Mouse (Mus musculus) lung, embryonic 16.5 days (tissue): ENCODE data around the gene Tmem50b. TPM values are rescaled to one million over a fixed set of nuclear protein-coding genes. Genes with fewer than 3 reads are reported as not detected.
A peak's percentile ranks its signal among the peaks of the same experiment; 100 is the strongest.
"Not testable (repeated sequence)": the region's sequence is repeated elsewhere in the genome, so short reads cannot be mapped to it uniquely, and the experiment has no call there.

Source experiments
- ATAC-seq: fragments of 200-750 bp; cut with Nextera tagmentation; 2 replicates; pipeline ENCODE4 v1.8.0; 2017; ENCODE audit warnings: low read depth, mild to moderate bottlenecking, moderate library complexity
- H3K27ac ChIP-seq: fragments of 300-500 bp; sonication (generic); 2 replicates; pipeline ENCODE4 v1.5.1; 2014; ENCODE audit warnings: mild to moderate bottlenecking, control low read depth, low read length
- H3K27me3 ChIP-seq: fragments of 300-500 bp; sonication (generic); 2 replicates; pipeline ENCODE4 v1.6.1; 2014; ENCODE audit warnings: low read depth, low read length, mixed read lengths; ENCODE audit not compliant: control insufficient read depth, insufficient read depth
- H3K36me3 ChIP-seq: fragments of 300-500 bp; sonication (generic); 2 replicates; pipeline ENCODE4 v1.6.1; 2014; ENCODE audit warnings: low read length; ENCODE audit not compliant: control insufficient read depth, insufficient read depth
- H3K4me1 ChIP-seq: fragments of 300-500 bp; sonication (generic); replicated peaks from 2 replicates; pipeline ENCODE4 v1.6.1; 2014; ENCODE audit warnings: low read length, mixed read lengths; ENCODE audit not compliant: control insufficient read depth, insufficient read depth
- H3K4me2 ChIP-seq: fragments of 300-500 bp; sonication (generic); 2 replicates; pipeline ENCODE4 v1.6.1; 2014; ENCODE audit warnings: low read depth, low read length, control low read depth
- H3K4me3 ChIP-seq: fragments of 300-500 bp; sonication (generic); 2 replicates; pipeline ENCODE4 v1.5.1; 2014; ENCODE audit warnings: mild to moderate bottlenecking, low read length, control low read depth
- H3K9ac ChIP-seq: fragments of 300-500 bp; sonication (generic); 2 replicates; pipeline ENCODE4 v1.6.1; 2014; ENCODE audit warnings: low read length, control low read depth
- H3K9me3 ChIP-seq: fragments of 300-500 bp; sonication (generic); 2 replicates; pipeline ENCODE4 v1.6.1; 2016; ENCODE audit warnings: low read length; ENCODE audit not compliant: control insufficient read depth
- WGBS: fragments of 180-500 bp; shearing (Covaris S2); extraction: QIAGEN DNeasy Blood & Tissue Kit; methylation state at CpG from one replicate; pipeline ENCODE4 v1.1.7; 2014; 5-methylcytosine and 5-hydroxymethylcytosine counted together
- polyA plus RNA-seq: library from polyadenylated mRNA; unstranded; fragments of >200 nt; fragmentation: Nextera tagmentation; extraction: Ambion mirVana; gene quantifications from 2 replicates; pipeline ENCODE4 v1.2.1, GENCODE M21; 2015

Tmem50b gene
- 55.4 and 59.1 TPM in 2 replicates for polyA plus RNA-seq

DNA sequence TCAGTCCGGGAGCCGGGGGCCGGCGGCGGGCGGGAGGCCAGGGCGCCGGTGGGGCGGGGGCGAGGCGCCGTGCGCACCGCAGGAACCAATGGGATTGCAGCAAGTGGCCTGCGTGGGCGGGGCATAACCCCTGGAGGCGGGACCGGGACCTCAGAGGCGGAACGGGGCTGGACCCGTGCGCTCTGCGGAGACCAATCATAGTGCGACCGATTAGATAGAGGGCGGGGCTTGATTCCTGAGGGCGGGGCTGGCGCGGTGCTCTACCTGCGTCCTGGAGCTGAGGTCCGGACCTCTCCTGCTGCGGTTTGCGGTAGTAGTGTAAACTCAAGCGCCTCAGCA is at the start of gene Tmem50b:
Gene Tmem50b, minus strand, starts transcription at position 129 of the 339 bp plus-strand sequence.
- peak; percentile 99 for ATAC-seq
- peak within 1 kb of the TSS; percentile 88 for H3K4me3 ChIP-seq
- H3K27me3 ChIP-seq, result peaks cover 2% of the 10 kb centered on the region; the same call in 1 of the 2 replicates
- peak within 1 kb of the TSS; percentile 61 for H3K27ac ChIP-seq
- H3K4me1 ChIP-seq, result peaks cover 8% of the 10 kb centered on the region
- H3K9me3 ChIP-seq, result no peaks in the 10 kb centered on the region
- H3K4me2 ChIP-seq, result peak within 1 kb of the TSS; percentile 96
- WGBS, result under 1% methylated on average over 33 of the region's 34 CpGs
- H3K9ac ChIP-seq, result peak within 1 kb of the TSS; percentile 83
- H3K36me3 ChIP-seq, result no peaks in the 10 kb centered on the region

DNA sequence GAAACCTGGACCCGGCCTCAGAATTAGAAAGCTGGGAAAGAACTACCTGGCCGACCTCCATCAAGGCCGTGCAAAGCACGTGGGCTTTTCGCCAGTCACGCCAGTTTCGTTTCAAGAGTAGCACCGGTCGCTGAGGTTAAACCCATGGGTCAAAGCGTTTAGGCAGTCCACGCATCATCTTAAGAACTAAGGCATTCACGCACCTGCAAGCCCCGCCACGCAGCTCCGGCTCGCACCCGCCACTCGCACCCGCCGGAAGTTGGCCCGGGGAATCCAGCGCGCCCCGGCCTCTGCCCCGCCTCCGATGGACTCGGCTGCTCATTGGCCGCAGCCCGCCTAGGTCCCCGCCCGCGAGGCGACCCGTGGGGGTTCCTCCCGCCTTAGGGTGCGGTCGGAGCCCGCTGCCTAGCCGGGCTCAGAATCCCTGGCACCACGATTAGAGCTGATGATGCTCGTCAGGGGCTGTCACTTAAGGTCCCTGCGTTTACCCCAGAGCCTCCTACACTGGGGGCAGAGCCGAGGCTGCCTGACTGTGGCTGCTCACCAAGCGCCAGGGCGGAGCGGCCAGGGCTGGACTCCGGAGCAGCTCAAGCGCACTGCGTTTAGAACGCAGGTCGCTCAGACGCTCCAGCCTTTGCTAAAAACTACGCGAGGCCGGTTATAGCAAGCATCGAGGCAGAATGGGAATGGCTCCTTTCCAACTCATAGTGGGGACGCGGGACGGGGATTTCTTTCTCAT is 49.2 kb upstream of the Tmem50b start, which contains the start of gene Gart:
Gene Gart, minus strand, starts transcription at position 272 of the 739 bp plus-strand sequence.
- ATAC-seq, result peak; percentile 94
- no peaks in the 10 kb centered on the region for H3K9me3 ChIP-seq
- H3K4me2 ChIP-seq, result peak within 1 kb of the TSS; percentile 98
- no peaks in the 10 kb centered on the region for H3K27me3 ChIP-seq
- peak within 1 kb of the TSS; percentile 93 for H3K9ac ChIP-seq
- peaks cover 6% of the 10 kb centered on the region for H3K4me1 ChIP-seq
- peaks cover under 1% of the 10 kb centered on the region; the same call in 1 of the 2 replicates for H3K36me3 ChIP-seq
- WGBS, result under 1% methylated on average over 58 of the region's 59 CpGs
- peak within 1 kb of the TSS; percentile 92 for H3K4me3 ChIP-seq
- peak within 1 kb of the TSS; percentile 100 for H3K27ac ChIP-seq

DNA sequence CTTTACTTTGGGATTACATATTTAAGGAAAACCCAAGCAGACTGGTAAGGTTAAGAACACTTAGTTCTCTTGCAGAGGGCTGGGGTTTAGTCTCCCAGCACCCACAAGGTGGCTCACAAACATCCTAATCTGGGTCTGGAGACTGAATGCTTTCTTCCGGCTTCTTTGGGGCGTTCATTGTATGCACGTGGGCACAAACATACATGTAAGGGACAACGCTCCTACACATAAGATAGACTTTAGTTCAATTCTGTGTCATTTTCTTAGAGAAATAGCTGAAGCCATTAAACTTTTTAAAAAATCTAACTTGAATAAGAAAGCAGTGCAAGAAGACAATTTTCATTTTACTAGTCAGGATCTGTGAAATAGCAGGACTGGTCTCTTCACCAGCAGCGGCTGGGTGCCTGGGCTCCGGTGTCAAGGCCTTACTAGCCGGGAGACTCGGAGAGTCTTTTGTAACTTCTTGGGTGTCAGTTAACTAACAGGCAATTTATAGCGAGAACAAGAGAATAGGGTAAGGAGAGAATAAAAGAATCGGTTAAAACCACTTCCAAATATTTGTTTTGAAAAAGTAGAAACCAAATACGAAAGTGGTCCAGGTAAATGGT is 48.5 kb upstream of the Tmem50b start:
- Histone ChIP-seq H3K27ac (peak overlapping the region; percentile 100), H3K9me3 (no peaks in the 10 kb centered on the region), H3K9ac (peak overlapping the region; percentile 93), H3K27me3 (no peaks in the 10 kb centered on the region), H3K4me1 (peaks cover 6% of the 10 kb centered on the region), H3K4me3 (peak overlapping the region; percentile 82), H3K36me3 (peaks cover 2% of the 10 kb centered on the region; the same call in 1 of the 2 replicates), H3K4me2 (peak overlapping the region; percentile 98)
- WGBS, result 2% methylated on average over 11 of the region's 11 CpGs
- ATAC-seq, result no peak

DNA sequence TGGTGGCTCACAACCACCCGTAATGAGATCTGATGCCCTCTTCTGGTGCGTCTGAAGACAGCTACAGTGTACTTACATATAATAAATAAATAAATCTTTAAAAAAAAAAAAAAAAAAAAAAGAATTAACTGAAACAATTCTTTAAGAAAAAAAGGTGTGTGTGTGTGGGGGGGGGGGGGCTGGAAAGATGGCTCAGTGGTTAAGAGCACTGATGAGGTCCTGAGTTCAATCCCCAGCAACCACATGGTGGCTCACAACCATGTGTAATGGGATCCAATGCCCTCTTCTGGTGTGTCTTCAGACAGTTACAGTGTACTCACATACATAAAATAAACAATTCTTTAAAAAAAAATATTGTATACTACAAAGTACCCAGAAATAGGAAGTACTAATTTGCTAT is 47.8 kb upstream of the Tmem50b start:
- no CpG with 5 or more reads among the region's 2 CpGs for WGBS
- not testable (repeated sequence) for H3K36me3 ChIP-seq, H3K27ac ChIP-seq, H3K4me3 ChIP-seq, H3K4me1 ChIP-seq, H3K9ac ChIP-seq, H3K4me2 ChIP-seq, H3K9me3 ChIP-seq, ATAC-seq, H3K27me3 ChIP-seq

DNA sequence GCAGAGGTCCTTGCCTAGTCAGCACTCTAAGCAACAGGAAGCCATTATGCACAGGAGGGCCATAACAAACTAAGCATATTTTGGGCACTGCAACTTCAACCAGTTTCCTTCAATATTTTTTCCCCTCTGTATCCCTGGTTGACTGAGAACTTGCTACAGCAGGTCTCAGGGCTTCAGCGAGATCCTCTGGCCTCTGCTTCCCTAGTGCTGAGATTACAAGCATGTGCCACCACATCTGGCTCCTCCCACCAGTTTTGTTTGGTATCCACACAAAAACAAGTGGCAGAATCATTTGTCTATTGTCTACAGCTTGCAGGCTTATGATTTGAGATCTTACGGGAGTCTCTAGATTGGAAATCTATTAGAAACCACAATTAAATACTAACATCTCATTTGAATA is 47.3 kb upstream of the Tmem50b start:
- Histone ChIP-seq H3K4me1 (peaks cover 6% of the 10 kb centered on the region), H3K27me3 (no peaks in the 10 kb centered on the region), H3K36me3 (peaks cover 8% of the 10 kb centered on the region; the same call in 1 of the 2 replicates), H3K27ac (no peak overlapping the region), H3K9me3 (no peaks in the 10 kb centered on the region), H3K4me2 (no peak overlapping the region), H3K4me3 (no peak overlapping the region), H3K9ac (no peak overlapping the region)
- no peak for ATAC-seq
- 75% methylated on average over 2 of the region's 2 CpGs for WGBS

DNA sequence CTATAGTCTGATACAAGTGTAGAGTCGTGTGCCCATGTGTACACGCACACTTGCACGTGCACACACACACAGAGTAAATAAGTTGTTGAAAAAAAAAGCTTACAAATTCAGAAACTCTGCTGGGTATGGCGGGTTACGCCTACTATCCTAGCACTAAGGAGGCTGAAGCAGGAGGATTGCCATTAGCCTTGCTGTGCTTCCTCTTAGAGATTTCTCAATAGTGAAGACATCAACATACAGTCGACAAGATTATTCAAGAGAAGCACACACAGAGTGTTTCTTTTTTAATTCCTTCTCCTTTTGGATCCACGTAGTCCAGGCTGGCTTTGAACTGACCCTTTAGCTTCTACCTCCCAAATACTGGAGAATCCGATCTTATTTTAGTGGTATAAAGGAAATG is 42.6 kb upstream of the Tmem50b start:
- 88% methylated on average over 8 of the region's 8 CpGs for WGBS
- no peak overlapping the region for H3K4me2 ChIP-seq
- H3K9ac ChIP-seq, result no peak overlapping the region
- no peaks in the 10 kb centered on the region for H3K27me3 ChIP-seq
- H3K4me3 ChIP-seq, result no peak overlapping the region
- ATAC-seq, result no peak
- peaks cover 35% of the 10 kb centered on the region for H3K36me3 ChIP-seq
- H3K4me1 ChIP-seq, result 0 out of 2 replicates have a peak, but pooled peaks cover 2% of the 10 kb centered on the region
- no peaks in the 10 kb centered on the region for H3K9me3 ChIP-seq
- no peak overlapping the region for H3K27ac ChIP-seq

DNA sequence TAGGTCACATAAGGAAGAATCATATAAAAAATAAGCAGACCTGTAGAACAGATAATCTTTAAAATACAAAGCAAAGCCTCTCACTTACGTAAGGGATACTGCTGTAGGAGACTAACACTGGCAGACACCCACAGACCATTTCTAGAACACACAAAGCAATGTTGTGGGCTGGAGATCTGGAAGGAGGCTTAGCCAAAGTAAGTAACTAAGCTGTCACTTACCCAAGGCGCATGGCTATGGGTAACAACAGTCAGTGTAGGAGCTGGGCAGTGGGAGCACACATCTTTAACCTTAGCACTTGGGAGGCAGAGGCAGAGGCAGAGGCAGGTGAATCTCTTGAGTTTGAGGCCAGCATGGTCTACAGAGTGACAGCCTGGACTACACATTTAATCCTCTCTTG is 42.0 kb upstream of the Tmem50b start:
- Histone ChIP-seq H3K9me3 (no peaks in the 10 kb centered on the region), H3K36me3 (peaks cover 39% of the 10 kb centered on the region), H3K9ac (no peak overlapping the region), H3K4me3 (no peak overlapping the region), H3K27ac (no peak overlapping the region), H3K4me1 (0 out of 2 replicates have a peak, but pooled peaks cover under 1% of the 10 kb centered on the region), H3K4me2 (no peak overlapping the region), H3K27me3 (no peaks in the 10 kb centered on the region)
- WGBS, result 95% methylated on average over 2 of the region's 2 CpGs
- no peak for ATAC-seq

DNA sequence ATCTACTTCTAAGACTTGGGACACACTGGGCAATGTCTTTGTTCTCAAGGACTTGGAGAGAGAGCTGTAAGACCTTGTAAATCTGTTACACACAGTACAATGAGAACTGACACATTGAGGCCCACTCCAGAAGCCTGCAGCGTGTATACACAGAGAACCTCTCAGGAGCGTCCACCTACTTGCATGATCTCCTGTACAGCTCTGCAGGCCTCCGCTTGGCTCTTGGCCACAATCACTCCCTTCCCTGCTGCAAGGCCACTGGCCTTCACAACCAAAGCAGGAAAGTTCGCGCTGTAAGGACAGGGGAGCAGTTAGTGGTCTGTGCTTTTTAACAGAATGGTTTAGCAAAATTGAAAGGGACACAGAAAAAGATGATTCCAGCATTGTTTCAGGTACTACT is 41.6 kb upstream of the Tmem50b start:
- H3K9ac ChIP-seq, result no peak overlapping the region

DNA sequence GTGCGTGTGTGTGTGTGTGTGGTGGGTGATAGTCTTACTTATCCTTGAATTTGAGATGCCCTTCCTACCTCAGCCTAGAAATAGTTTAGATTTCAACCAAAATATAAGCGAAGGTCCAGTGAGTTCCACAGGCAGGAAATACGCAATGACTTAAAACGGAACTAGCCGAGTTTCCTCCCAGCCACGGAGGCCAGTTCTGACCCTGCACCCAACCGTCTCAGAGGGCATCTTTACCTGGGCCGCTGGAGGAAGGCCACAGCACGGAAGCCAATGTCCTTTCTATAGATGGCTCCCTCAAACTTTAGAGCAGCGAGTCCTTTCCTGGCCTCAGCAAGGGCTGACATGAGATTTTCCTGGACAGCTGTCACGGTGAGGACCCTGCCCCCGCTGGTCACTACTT is 36.0 kb upstream of the Tmem50b start:
- Histone ChIP-seq H3K9ac (no peak overlapping the region), H3K9me3 (no peaks in the 10 kb centered on the region), H3K27me3 (no peaks in the 10 kb centered on the region), H3K4me1 (peaks cover 3% of the 10 kb centered on the region; the same call in 1 of the 2 replicates), H3K36me3 (peaks cover 44% of the 10 kb centered on the region), H3K27ac (no peak overlapping the region), H3K4me3 (no peak overlapping the region), H3K4me2 (no peak overlapping the region)
- WGBS, result 79% methylated on average over 12 of the region's 12 CpGs
- no peak for ATAC-seq

More for the DNA sequence above, 41.6 kb upstream of the Tmem50b start:
- no peaks in the 10 kb centered on the region for H3K4me1 ChIP-seq
- peaks cover 39% of the 10 kb centered on the region for H3K36me3 ChIP-seq
- H3K27ac ChIP-seq, result no peak overlapping the region
- no peaks in the 10 kb centered on the region for H3K27me3 ChIP-seq
- no peak overlapping the region for H3K4me3 ChIP-seq
- H3K9me3 ChIP-seq, result no peaks in the 10 kb centered on the region
- 92% methylated on average over 5 of the region's 5 CpGs for WGBS
- H3K4me2 ChIP-seq, result no peak overlapping the region
- ATAC-seq, result no peak
